Mouse (Mus musculus): ENCODE data around the gene A630001G21Rik. TPM values are rescaled to one million over a fixed set of nuclear protein-coding genes. Genes with fewer than 3 reads are reported as not detected.

Gene A630001G21Rik
- polyA plus RNA-seq, 1 experiment from 2014 or later: 1.7 TPM

DNA sequence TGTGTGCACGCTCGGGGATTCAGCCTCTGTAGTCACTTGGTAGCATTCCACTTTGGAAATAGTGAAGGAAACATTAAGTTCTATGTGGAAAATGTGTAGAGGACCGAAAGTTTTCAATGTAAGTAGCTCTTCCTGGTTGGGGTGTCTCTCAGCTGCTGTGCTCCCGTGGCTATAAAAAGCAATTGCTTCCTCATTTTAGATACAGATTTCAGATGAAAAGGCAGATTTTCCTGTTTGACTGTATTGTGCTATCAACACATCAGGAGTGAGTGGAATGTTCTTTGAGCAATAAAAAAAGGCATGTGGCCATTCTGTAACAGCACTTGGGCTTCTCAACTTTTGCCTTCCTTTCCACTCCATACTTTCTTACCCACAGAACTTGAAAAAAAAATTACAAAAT lies 30.8 kb upstream of the A630001G21Rik start:
- H3K27ac ChIP-seq (replicated peaks; ENCODE audit: low read depth, low read length): no peak overlapping the region
- DNase-seq (ENCODE audit: low spot score): peak; percentile 29
- ATAC-seq (ENCODE audit: low read depth): no peak

GRCm38 (mm10) chr1:85804551-85804950 lies 26.1 kb upstream of the A630001G21Rik start:
- no peak for DNase-seq (ENCODE audit: low spot score)
- H3K9me3 ChIP-seq (ENCODE audit: control insufficient read depth, low read length): no peaks in the 10 kb centered on the region
- H3K4me2 ChIP-seq (ENCODE audit: low read depth, low read length): no peak overlapping the region
- H3K4me1 ChIP-seq (ENCODE audit: control insufficient read depth, insufficient read depth, low read length): peaks cover 7% of the 10 kb centered on the region
- no peak overlapping the region for H3K9ac ChIP-seq (ENCODE audit: low read depth, low read length)
- H3K27ac ChIP-seq (replicated peaks; ENCODE audit: low read depth, low read length): no peak overlapping the region
- no peak for ATAC-seq (ENCODE audit: low read depth)
- WGBS: 88% methylated on average over 8 of the region's 8 CpGs
- no peaks in the 10 kb centered on the region for H3K36me3 ChIP-seq (ENCODE audit: control insufficient read depth, insufficient read depth, low read length)
- H3K27me3 ChIP-seq (replicated peaks; ENCODE audit: control insufficient read depth, insufficient read depth, low read length): no peaks in the 10 kb centered on the region
- no peak overlapping the region for H3K4me3 ChIP-seq (ENCODE audit: low read depth, low read length)

More for the DNA sequence above, 30.8 kb upstream of the A630001G21Rik start:
- Histone ChIP-seq H3K4me2 (ENCODE audit: low read depth, low read length) (no peak overlapping the region), H3K9ac (ENCODE audit: low read depth, low read length) (no peak overlapping the region), H3K4me3 (ENCODE audit: low read depth, low read length) (no peak overlapping the region), H3K4me1 (ENCODE audit: control insufficient read depth, insufficient read depth, low read length) (peaks cover 17% of the 10 kb centered on the region), H3K9me3 (ENCODE audit: control insufficient read depth, low read length) (no peaks in the 10 kb centered on the region), H3K27me3 (replicated peaks; ENCODE audit: control insufficient read depth, insufficient read depth, low read length) (no peaks in the 10 kb centered on the region), H3K36me3 (ENCODE audit: control insufficient read depth, insufficient read depth, low read length) (no peaks in the 10 kb centered on the region)
- 68% methylated on average over 4 of the region's 4 CpGs for WGBS

DNA sequence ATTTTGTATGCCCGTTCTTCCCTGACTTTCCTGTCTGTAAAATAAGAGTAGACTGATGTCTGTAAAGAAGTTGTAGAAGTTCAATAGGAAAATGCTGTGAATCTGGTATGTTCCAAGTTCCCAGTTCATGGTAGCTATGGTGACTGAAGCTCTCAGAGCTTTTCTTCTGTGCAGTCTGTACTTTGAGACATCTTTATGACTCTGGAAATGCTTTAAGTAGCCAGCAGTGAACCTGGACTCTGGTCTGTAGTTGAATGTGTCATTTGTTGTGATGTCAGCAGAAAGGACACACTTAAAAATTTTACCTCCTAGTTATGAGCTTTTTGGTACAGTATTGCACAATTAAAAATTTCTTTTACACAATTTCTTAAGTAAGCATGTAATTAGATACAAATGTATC lies 24.1 kb upstream of the A630001G21Rik start:
- 93% methylated on average over 1 of the region's 1 CpGs for WGBS
- ATAC-seq (ENCODE audit: low read depth): no peak

GRCm38 (mm10) chr1:85799776-85800175 lies 21.3 kb upstream of the A630001G21Rik start:
- no peak overlapping the region for H3K4me3 ChIP-seq (ENCODE audit: low read depth, low read length)
- no peak for ATAC-seq (ENCODE audit: low read depth)
- DNase-seq (ENCODE audit: low spot score): no peak
- H3K9me3 ChIP-seq (ENCODE audit: control insufficient read depth, low read length): no peaks in the 10 kb centered on the region
- H3K4me2 ChIP-seq (ENCODE audit: low read depth, low read length): no peak overlapping the region
- 65% methylated on average over 1 of the region's 1 CpGs for WGBS
- 0 out of 2 replicates have a peak, but pooled peaks cover 2% of the 10 kb centered on the region for H3K4me1 ChIP-seq (ENCODE audit: control insufficient read depth, insufficient read depth, low read length)
- no peak overlapping the region for H3K27ac ChIP-seq (replicated peaks; ENCODE audit: low read depth, low read length)
- peaks cover 5% of the 10 kb centered on the region for H3K36me3 ChIP-seq (ENCODE audit: control insufficient read depth, insufficient read depth, low read length)
- H3K27me3 ChIP-seq (replicated peaks; ENCODE audit: control insufficient read depth, insufficient read depth, low read length): no peaks in the 10 kb centered on the region
- no peak overlapping the region for H3K9ac ChIP-seq (ENCODE audit: low read depth, low read length)

More for the DNA sequence above, 24.1 kb upstream of the A630001G21Rik start:
- H3K4me3 ChIP-seq (ENCODE audit: low read depth, low read length): no peak overlapping the region
- 0 out of 2 replicates have a peak, but pooled peaks cover 2% of the 10 kb centered on the region for H3K4me1 ChIP-seq (ENCODE audit: control insufficient read depth, insufficient read depth, low read length)
- H3K9ac ChIP-seq (ENCODE audit: low read depth, low read length): no peak overlapping the region
- H3K9me3 ChIP-seq (ENCODE audit: control insufficient read depth, low read length): no peaks in the 10 kb centered on the region
- no peak overlapping the region for H3K27ac ChIP-seq (replicated peaks; ENCODE audit: low read depth, low read length)
- H3K36me3 ChIP-seq (ENCODE audit: control insufficient read depth, insufficient read depth, low read length): no peaks in the 10 kb centered on the region
- H3K27me3 ChIP-seq (replicated peaks; ENCODE audit: control insufficient read depth, insufficient read depth, low read length): no peaks in the 10 kb centered on the region
- no peak for DNase-seq (ENCODE audit: low spot score)
- H3K4me2 ChIP-seq (ENCODE audit: low read depth, low read length): no peak overlapping the region

DNA sequence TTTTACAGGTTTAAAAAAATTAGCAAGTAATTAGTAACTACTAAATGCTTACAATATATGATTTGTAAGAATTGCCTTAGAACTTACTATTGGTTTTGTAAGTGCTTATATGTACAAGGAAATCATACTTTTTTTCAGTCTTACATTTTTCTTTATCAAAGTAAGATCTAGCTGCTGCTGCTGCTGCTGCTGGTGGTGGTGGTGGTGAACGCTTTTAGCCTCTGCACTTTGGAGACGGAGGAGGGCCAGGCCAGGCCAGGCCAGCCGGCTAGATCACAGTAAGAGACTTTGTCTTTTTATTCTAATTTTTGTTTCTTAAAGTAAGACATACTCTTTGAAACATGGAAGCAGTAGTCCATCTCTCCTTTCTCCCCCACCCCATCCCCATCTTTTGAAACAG lies 16.8 kb upstream of the A630001G21Rik start:
- ATAC-seq (ENCODE audit: low read depth): no peak
- H3K9ac ChIP-seq (ENCODE audit: low read depth, low read length): no peak overlapping the region
- H3K27ac ChIP-seq (replicated peaks; ENCODE audit: low read depth, low read length): no peak overlapping the region
- no peak overlapping the region for H3K4me3 ChIP-seq (ENCODE audit: low read depth, low read length)
- H3K36me3 ChIP-seq (ENCODE audit: control insufficient read depth, insufficient read depth, low read length): peaks cover 5% of the 10 kb centered on the region
- no peaks in the 10 kb centered on the region for H3K9me3 ChIP-seq (ENCODE audit: control insufficient read depth, low read length)
- 0 out of 2 replicates have a peak, but pooled peaks cover 2% of the 10 kb centered on the region for H3K4me1 ChIP-seq (ENCODE audit: control insufficient read depth, insufficient read depth, low read length)
- WGBS: 58% methylated on average over 3 of the region's 3 CpGs
- peak overlapping the region; percentile 38; the same call in 1 of the 2 replicates for H3K4me2 ChIP-seq (ENCODE audit: low read depth, low read length)
- no peaks in the 10 kb centered on the region for H3K27me3 ChIP-seq (replicated peaks; ENCODE audit: control insufficient read depth, insufficient read depth, low read length)
- no peak for DNase-seq (ENCODE audit: low spot score)

DNA sequence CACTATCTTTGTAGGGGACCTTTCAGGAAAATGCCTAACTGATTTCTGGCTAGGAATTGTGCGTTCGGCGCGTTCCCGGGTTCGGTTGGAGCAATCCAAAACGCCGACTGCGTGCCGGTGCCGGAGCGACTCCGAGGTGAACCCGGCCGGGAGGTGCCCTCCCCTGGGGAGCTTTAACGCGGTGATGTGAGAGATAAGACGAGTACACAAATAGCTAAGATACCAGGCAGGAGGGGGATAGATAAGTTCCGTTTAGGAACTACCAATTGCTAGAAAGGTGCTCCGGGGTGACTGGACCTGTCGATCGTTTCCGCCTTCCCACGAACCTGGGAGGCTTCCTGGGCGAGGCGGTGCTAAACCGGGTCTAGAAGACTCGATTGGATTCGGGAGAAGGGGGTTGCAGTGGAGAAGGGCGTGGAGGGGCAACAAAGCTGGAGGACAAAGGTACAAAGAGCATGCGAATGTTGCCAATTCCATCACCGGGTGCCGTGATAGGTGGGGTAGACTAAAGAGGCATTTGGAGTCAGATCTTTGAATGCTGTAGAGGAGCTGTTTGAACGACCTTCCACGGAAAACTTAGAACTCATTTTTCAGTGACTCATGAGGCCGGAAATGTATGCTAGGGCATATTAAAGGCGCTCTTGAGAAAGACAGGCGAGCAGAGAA lies 15.8 kb upstream of the A630001G21Rik start:
- ATAC-seq (ENCODE audit: low read depth) (peak; percentile 5; the same call in 1 of the 2 replicates), DNase-seq (ENCODE audit: low spot score) (peak; percentile 14)
- H3K4me2 ChIP-seq (ENCODE audit: low read depth, low read length): peak overlapping the region; percentile 72
- H3K9me3 ChIP-seq (ENCODE audit: control insufficient read depth, low read length): no peaks in the 10 kb centered on the region
- WGBS: under 1% methylated on average over 38 of the region's 38 CpGs
- 0 out of 2 replicates have a peak, but pooled peaks cover 2% of the 10 kb centered on the region for H3K4me1 ChIP-seq (ENCODE audit: control insufficient read depth, insufficient read depth, low read length)
- no peaks in the 10 kb centered on the region for H3K27me3 ChIP-seq (replicated peaks; ENCODE audit: control insufficient read depth, insufficient read depth, low read length)
- peaks cover 5% of the 10 kb centered on the region for H3K36me3 ChIP-seq (ENCODE audit: control insufficient read depth, insufficient read depth, low read length)
- H3K27ac ChIP-seq (replicated peaks; ENCODE audit: low read depth, low read length): peak overlapping the region; percentile 94
- H3K4me3 ChIP-seq (ENCODE audit: low read depth, low read length): peak overlapping the region; percentile 66
- H3K9ac ChIP-seq (ENCODE audit: low read depth, low read length): peak overlapping the region; percentile 99

- H3K4me1 ChIP-seq (ENCODE audit: control insufficient read depth, insufficient read depth, low read length): 0 out of 2 replicates have a peak, but pooled peaks cover 2% of the 10 kb centered on the region
- WGBS: 0% methylated on average over 45 of the region's 118 CpGs
- ATAC-seq (ENCODE audit: low read depth): peak; percentile 97
Observed at GRCm38 (mm10) chr1:85793208-85794105, 15.0 kb upstream of the A630001G21Rik start, which contains the start of gene Cab39. Cab39 (plus strand) TSS chr1:85793441.

GRCm38 (mm10) chr1:85791476-85791875 lies 13.0 kb upstream of the A630001G21Rik start:
- H3K4me2 ChIP-seq (ENCODE audit: low read depth, low read length): no peak overlapping the region
- WGBS: 89% methylated on average over 3 of the region's 3 CpGs

More at GRCm38 (mm10) chr1:85793208-85794105, 15.0 kb upstream of the A630001G21Rik start, which contains the start of gene Cab39:
- Histone ChIP-seq H3K4me3 (ENCODE audit: low read depth, low read length) (peak within 1 kb of the TSS; percentile 66), H3K9me3 (ENCODE audit: control insufficient read depth, low read length) (no peaks in the 10 kb centered on the region), H3K9ac (ENCODE audit: low read depth, low read length) (peak within 1 kb of the TSS; percentile 99), H3K27ac (replicated peaks; ENCODE audit: low read depth, low read length) (peak within 1 kb of the TSS; percentile 94), H3K27me3 (replicated peaks; ENCODE audit: control insufficient read depth, insufficient read depth, low read length) (no peaks in the 10 kb centered on the region), H3K4me2 (ENCODE audit: low read depth, low read length) (peak within 1 kb of the TSS; percentile 72), H3K36me3 (ENCODE audit: control insufficient read depth, insufficient read depth, low read length) (peaks cover 5% of the 10 kb centered on the region)
- DNase-seq (ENCODE audit: low spot score): peak; percentile 93

More at GRCm38 (mm10) chr1:85791476-85791875, 13.0 kb upstream of the A630001G21Rik start:
- no peak overlapping the region for H3K27ac ChIP-seq (replicated peaks; ENCODE audit: low read depth, low read length)
- 0 out of 2 replicates have a peak, but pooled peaks cover 2% of the 10 kb centered on the region for H3K4me1 ChIP-seq (ENCODE audit: control insufficient read depth, insufficient read depth, low read length)
- no peaks in the 10 kb centered on the region for H3K9me3 ChIP-seq (ENCODE audit: control insufficient read depth, low read length)
- DNase-seq (ENCODE audit: low spot score) (no peak), ATAC-seq (ENCODE audit: low read depth) (no peak)
- peaks cover 5% of the 10 kb centered on the region for H3K36me3 ChIP-seq (ENCODE audit: control insufficient read depth, insufficient read depth, low read length)
- H3K27me3 ChIP-seq (replicated peaks; ENCODE audit: control insufficient read depth, insufficient read depth, low read length): no peaks in the 10 kb centered on the region
- no peak overlapping the region for H3K9ac ChIP-seq (ENCODE audit: low read depth, low read length)
- H3K4me3 ChIP-seq (ENCODE audit: low read depth, low read length): no peak overlapping the region

Data from embryonic facial prominence, embryonic 14.5 days (tissue).